Mouse (Mus musculus): ENCODE data around the gene Mmp2. TPM values are rescaled to one million over a fixed set of nuclear protein-coding genes. Genes with fewer than 3 reads are reported as not detected.
A peak's percentile ranks its signal among the peaks of the same experiment; 100 is the strongest.

Gene Mmp2
- polyA plus RNA-seq, 1 experiment: 359 TPM

DNA sequence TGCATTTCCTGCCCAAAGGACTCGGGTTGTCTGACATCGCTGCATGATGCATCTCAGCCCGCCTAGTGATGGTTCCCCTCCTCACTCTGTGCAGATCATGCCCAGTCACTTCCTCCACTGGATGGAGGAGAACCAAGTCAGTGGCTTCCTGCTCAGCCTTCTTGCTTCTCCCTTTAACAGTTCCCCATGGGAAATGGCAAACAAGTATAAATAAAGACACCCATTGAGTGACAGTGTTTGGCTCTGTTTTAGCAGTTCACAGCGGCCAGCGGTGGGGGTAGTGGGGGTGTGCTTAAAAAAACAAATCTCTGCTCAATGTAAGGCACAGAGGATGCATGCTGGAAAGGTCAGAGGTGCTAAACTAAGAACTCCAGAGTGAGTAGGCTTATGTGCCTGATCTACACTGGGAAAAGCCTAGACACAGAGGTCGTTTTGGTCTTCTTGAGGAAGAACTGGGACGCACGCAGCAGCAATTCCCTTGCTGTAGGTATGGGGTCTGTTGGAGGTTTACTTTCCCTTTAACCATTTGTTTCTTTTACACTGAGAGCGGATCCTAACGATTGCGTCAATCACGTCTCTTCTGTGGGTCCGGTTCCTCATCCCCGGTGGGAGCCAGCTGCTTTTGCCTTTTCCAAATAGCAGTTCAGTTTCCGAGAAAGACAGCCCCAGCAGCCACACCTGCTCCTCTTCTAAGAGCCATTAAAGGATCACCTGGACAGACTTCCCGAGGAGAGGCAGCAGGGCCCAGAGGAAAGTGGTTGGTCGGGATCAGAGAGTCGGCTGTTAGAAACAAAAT lies 26.3 kb downstream of the Mmp2 start:
- H3K4me3 ChIP-seq (ENCODE audit: insufficient read depth, low read length): no peak overlapping the region
- H3K27ac ChIP-seq (ENCODE audit: insufficient read depth, low read length): no peak overlapping the region
- peaks cover 12% of the 10 kb centered on the region for H3K4me1 ChIP-seq (ENCODE audit: control insufficient read depth, insufficient read depth, low read length)
- no peak for TF ChIP-seq POLR2A (IDR thresholded peaks at IDR 0.05; ENCODE audit: low read depth, low read length)

GRCm38 (mm10) chr8:92854673-92855072 lies 27.6 kb downstream of the Mmp2 start:
- H3K4me1 ChIP-seq (ENCODE audit: control insufficient read depth, insufficient read depth, low read length): peaks cover 5% of the 10 kb centered on the region; the same call in 1 of the 2 replicates
- H3K4me3 ChIP-seq (ENCODE audit: insufficient read depth, low read length): no peak overlapping the region
- no peak for TF ChIP-seq CTCF (IDR thresholded peaks at IDR 0.05; ENCODE audit: borderline replicate concordance, insufficient read depth, low read length)
- no peak for TF ChIP-seq POLR2A (IDR thresholded peaks at IDR 0.05; ENCODE audit: low read depth, low read length)
- no peak overlapping the region for H3K27ac ChIP-seq (ENCODE audit: insufficient read depth, low read length)

DNA sequence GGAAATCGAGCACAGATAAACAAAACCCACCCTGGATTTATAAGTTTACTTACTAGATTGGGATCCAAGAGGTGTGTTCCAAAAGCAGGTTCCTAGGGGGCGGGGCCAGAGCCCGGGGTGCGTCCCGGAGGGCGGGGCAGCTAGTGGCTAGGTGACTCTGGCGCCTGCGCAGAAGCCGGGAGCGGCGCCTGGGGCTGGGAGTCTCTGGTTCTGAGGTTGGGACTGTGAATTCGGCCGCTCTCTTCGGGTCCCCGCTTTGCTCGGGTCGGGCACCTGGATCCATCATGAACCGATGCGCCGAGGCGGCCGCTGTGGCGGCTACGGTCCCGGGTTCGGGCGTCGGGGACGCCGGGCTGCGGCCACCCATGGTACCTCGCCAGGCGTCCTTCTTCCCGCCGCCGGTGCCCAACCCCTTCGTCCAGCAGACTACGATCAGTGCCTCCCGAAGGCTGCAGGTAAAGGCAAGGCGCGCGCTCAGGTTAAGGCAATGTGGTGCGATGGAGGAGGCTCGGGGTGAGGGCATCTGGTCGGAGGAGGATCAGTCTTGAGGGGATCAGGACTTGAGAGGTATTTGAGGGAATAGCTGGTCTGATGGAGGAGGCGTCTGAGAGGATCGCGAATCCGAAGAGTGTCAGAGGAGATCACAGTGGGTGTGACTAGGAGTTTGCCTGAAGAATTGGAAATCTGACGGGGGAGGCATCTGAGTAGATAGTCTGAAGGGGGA lies 28.2 kb downstream of the Mmp2 start, which contains the start of gene Lpcat2:
TSS of gene Lpcat2 (plus strand) at position 169 of the 724 bp plus-strand sequence.
- H3K4me3 ChIP-seq (ENCODE audit: insufficient read depth, low read length): peak within 1 kb of the TSS; percentile 75
- no peaks in the 10 kb centered on the region for H3K4me1 ChIP-seq (ENCODE audit: control insufficient read depth, insufficient read depth, low read length)
- no peak for TF ChIP-seq CTCF (IDR thresholded peaks at IDR 0.05; ENCODE audit: borderline replicate concordance, insufficient read depth, low read length)
- H3K27ac ChIP-seq (ENCODE audit: insufficient read depth, low read length): no peak within 1 kb of the TSS

DNA sequence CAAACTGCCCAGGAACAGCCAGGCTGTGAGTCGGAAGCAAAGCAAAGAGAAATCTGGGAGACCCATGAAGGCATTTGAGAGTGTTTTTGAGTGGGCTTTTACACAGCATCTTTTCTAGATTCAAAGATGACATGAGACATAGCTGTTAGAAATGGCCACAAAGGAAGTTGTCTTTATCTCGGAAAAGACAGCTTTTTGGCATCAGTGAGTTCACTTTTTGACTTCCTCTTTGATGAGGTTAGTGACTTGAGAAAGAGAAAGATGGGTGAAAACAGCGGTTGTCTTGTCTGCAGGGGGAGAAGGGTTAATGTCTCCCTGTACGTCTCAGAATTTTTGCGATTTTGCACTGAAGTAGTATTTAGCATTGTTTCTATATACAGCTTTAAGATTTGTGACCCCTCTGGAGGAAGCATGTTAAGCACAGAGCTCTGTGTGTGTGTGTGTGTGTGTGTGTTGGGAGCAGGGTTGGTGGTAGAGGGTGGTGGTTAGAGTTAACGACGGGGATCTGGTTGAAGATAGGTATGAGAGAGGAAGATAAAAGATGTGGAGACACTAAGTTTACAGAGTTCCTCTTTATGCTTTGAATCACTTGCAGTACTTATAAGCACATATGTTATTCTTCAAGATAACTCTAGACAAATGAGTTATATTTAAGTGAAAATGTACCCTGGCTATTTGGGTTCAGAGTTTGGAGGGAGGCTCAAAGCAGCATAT lies 29.3 kb downstream of the Mmp2 start:
- H3K4me3 ChIP-seq (ENCODE audit: insufficient read depth, low read length): peak overlapping the region; percentile 75

DNA sequence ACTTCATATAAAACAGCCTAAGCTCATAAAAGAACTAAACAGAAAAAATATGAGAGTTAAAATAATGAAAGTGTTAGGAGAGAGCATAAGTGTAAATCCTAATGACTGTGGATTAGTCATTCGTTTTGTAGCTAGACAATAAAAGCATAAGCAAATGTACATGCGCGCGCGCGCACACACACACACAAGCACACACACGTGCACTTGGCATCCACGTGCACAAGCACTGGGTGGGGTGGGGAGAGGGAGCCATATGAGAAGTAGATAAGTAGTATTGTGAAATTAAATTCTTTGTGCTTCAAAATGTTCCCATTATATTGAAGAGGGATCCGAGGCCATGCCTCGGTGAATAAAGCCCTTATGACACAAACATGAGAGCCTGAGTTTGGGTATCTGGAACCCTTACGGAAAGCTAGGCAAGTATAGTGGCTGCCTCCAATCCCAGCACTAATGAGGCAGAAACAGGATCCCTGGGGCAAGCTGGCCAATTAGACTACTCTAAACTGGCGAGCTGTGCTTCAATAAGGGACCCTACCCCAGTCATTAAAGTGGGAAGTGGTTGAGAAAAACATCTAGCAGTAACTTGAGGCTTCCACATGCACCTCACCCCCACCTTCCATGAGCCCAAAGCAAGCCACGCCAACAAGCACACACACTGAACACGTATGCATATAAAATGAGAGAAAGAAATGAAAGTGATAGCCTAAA lies 31.5 kb downstream of the Mmp2 start:
- Histone ChIP-seq H3K4me1 (ENCODE audit: control insufficient read depth, insufficient read depth, low read length) (no peaks in the 10 kb centered on the region), H3K27ac (ENCODE audit: insufficient read depth, low read length) (no peak overlapping the region), H3K4me3 (ENCODE audit: insufficient read depth, low read length) (no peak overlapping the region)
- TF ChIP-seq POLR2A (IDR thresholded peaks at IDR 0.05; ENCODE audit: low read depth, low read length) (no peak), CTCF (IDR thresholded peaks at IDR 0.05; ENCODE audit: borderline replicate concordance, insufficient read depth, low read length) (no peak)

More for the DNA sequence above, 29.3 kb downstream of the Mmp2 start:
- H3K4me1 ChIP-seq (ENCODE audit: control insufficient read depth, insufficient read depth, low read length): no peaks in the 10 kb centered on the region
- TF ChIP-seq POLR2A (IDR thresholded peaks at IDR 0.05; ENCODE audit: low read depth, low read length): no peak
- TF ChIP-seq CTCF (IDR thresholded peaks at IDR 0.05; ENCODE audit: borderline replicate concordance, insufficient read depth, low read length): no peak
- no peak overlapping the region for H3K27ac ChIP-seq (ENCODE audit: insufficient read depth, low read length)

DNA sequence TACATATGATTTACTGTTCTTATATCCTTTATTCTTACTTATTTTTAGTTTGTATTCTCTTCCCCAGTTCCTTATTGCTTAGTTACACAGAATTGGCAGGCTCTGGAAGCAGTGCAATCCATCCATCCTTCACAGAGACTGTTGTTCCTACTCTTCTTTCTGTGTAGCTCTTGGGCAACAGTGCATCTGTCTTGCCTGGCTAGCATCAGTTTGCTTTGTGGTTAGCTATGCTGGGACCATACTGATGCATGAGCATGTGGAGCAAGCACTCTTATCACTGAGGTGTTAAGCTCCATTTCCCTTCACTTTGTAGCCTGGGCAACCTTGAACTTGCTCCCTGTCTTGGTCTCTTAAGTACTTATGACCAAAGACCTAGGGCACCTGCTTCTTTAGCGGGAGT lies 34.9 kb downstream of the Mmp2 start:
- TF ChIP-seq POLR2A (IDR thresholded peaks at IDR 0.05; ENCODE audit: low read depth, low read length): no peak
- TF ChIP-seq CTCF (IDR thresholded peaks at IDR 0.05; ENCODE audit: borderline replicate concordance, insufficient read depth, low read length): no peak
- Histone ChIP-seq H3K4me3 (ENCODE audit: insufficient read depth, low read length) (no peak overlapping the region), H3K27ac (ENCODE audit: insufficient read depth, low read length) (no peak overlapping the region), H3K4me1 (ENCODE audit: control insufficient read depth, insufficient read depth, low read length) (peaks cover 2% of the 10 kb centered on the region; the same call in 1 of the 2 replicates)

GRCm38 (mm10) chr8:92870281-92870680 lies 43.2 kb downstream of the Mmp2 start:
- peaks cover 2% of the 10 kb centered on the region; the same call in 1 of the 2 replicates for H3K4me1 ChIP-seq (ENCODE audit: control insufficient read depth, insufficient read depth, low read length)
- TF ChIP-seq POLR2A (IDR thresholded peaks at IDR 0.05; ENCODE audit: low read depth, low read length) (no peak), CTCF (IDR thresholded peaks at IDR 0.05; ENCODE audit: borderline replicate concordance, insufficient read depth, low read length) (no peak)
- no peak overlapping the region for H3K27ac ChIP-seq (ENCODE audit: insufficient read depth, low read length)
- no peak overlapping the region for H3K4me3 ChIP-seq (ENCODE audit: insufficient read depth, low read length)

DNA sequence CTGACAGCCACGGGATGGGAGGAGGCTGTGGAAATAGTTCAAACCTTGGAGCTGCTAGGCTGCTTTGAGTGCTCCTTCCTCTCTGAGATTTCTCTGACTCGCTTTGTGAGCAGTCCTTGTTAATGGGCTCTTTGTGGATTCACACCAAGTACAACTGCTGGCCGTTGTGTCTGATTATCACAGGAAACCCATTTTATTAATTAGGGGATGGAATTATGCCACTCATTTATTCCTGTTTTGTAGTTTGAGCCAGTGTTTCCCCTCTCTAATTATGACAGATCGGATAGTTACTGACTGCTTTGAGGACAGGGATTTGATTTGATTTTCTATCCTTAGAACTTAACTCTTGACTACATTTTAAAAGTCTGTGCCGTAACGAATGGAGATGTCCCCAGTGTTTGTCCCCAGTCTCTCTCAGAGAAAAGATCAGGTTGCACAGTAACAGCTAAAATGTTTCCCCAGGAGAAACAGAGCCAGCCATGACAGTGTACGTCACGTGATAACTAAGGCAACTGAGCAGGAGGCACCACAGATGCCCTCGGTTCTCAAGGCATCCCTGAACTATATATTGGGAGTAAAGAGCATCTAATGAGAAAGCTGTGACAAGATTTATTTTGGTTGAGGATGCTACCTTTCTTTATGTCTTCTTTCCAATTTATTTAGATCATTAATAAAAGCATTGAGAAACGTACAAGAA lies 45.1 kb downstream of the Mmp2 start:
- H3K27ac ChIP-seq (ENCODE audit: insufficient read depth, low read length): no peak overlapping the region
- no peak overlapping the region for H3K4me3 ChIP-seq (ENCODE audit: insufficient read depth, low read length)
- H3K4me1 ChIP-seq (ENCODE audit: control insufficient read depth, insufficient read depth, low read length): no peaks in the 10 kb centered on the region
- TF ChIP-seq CTCF (IDR thresholded peaks at IDR 0.05; ENCODE audit: borderline replicate concordance, insufficient read depth, low read length) (no peak), POLR2A (IDR thresholded peaks at IDR 0.05; ENCODE audit: low read depth, low read length) (no peak)

DNA sequence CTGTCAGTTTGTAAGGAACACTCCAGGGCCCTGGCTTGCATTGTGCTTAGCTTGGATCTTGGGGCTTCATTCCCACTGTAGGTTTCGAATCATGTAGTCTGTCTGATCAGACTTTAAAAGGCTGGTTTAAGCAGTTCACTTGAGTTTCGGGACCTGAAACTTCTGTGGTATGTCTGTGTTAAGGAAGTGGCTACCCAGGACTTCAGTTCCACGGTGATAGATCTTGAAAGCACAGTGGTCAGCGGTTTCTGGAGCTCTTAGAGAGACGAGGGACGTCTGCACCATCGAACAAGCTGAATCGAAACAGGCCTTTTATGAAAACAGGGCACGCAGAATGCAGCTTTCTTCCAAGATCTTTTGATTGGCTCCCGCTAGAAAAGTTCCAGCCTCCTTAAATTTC lies 48.7 kb downstream of the Mmp2 start:
- no peak overlapping the region for H3K27ac ChIP-seq (ENCODE audit: insufficient read depth, low read length)
- TF ChIP-seq POLR2A (IDR thresholded peaks at IDR 0.05; ENCODE audit: low read depth, low read length): no peak
- no peak for TF ChIP-seq CTCF (IDR thresholded peaks at IDR 0.05; ENCODE audit: borderline replicate concordance, insufficient read depth, low read length)
- no peaks in the 10 kb centered on the region for H3K4me1 ChIP-seq (ENCODE audit: control insufficient read depth, insufficient read depth, low read length)
- H3K4me3 ChIP-seq (ENCODE audit: insufficient read depth, low read length): no peak overlapping the region
